Mouse (Mus musculus) embryo, embryonic 10.5 days (tissue): ENCODE results near the gene Tspyl3.
"Not testable (repeated sequence)": the region's sequence is repeated elsewhere in the genome, so short reads cannot be mapped to it uniquely, and the experiment has no call there.

Experiments
- DNase-seq: peaks from one replicate; pipeline ENCODE4 v3.0.0-alpha.2; 2015; ENCODE audit warnings: low spot score

Tspyl3 gene

GRCm38 (mm10) chr2:153224946-153225594, at the start of gene Tspyl3:
Tspyl3 (minus strand) TSS chr2:153225441.
- DNase-seq, result peak; percentile 73

- no peak for DNase-seq
These were observed 49.6 kb upstream of the Tspyl3 start for GRCm38 (mm10) chr2:153274919-153275247.

GRCm38 (mm10) chr2:153274200-153274918, 49.1 kb upstream of the Tspyl3 start:
- DNase-seq, result not testable (repeated sequence)

GRCm38 (mm10) chr2:153270231-153270915, 45.1 kb upstream of the Tspyl3 start:
- DNase-seq, result not testable (repeated sequence)

GRCm38 (mm10) chr2:153267331-153267730, 42.1 kb upstream of the Tspyl3 start:
- no peak for DNase-seq

- no peak for DNase-seq
These were observed 37.8 kb upstream of the Tspyl3 start for GRCm38 (mm10) chr2:153263053-153263452.

- no peak for DNase-seq
These were observed 34.8 kb upstream of the Tspyl3 start for GRCm38 (mm10) chr2:153259864-153260674.

- no peak for DNase-seq
These were observed 34.0 kb upstream of the Tspyl3 start for GRCm38 (mm10) chr2:153259030-153259863.

- DNase-seq, result no peak
These were observed 31.4 kb upstream of the Tspyl3 start for GRCm38 (mm10) chr2:153256604-153257003.

GRCm38 (mm10) chr2:153249751-153250150, 24.5 kb upstream of the Tspyl3 start:
- no peak for DNase-seq

GRCm38 (mm10) chr2:153242156-153242555, 16.9 kb upstream of the Tspyl3 start:
- DNase-seq, result no peak

GRCm38 (mm10) chr2:153241250-153242014, 16.2 kb upstream of the Tspyl3 start, which contains the start of the genes Plagl2 and Pofut1:
Plagl2 (minus strand) TSS chr2:153241426.
Pofut1 (plus strand) TSS chr2:153241533.
- peak; percentile 94 for DNase-seq

GRCm38 (mm10) chr2:153240701-153241235, 15.5 kb upstream of the Tspyl3 start:
- peak; percentile 38 for DNase-seq

GRCm38 (mm10) chr2:153239860-153240480, 14.7 kb upstream of the Tspyl3 start:
- DNase-seq, result peak; percentile 60

GRCm38 (mm10) chr2:153239021-153239859, 14.0 kb upstream of the Tspyl3 start:
- peak; percentile 12 for DNase-seq

GRCm38 (mm10) chr2:153238406-153238805, 13.2 kb upstream of the Tspyl3 start:
- DNase-seq, result no peak

- no peak for DNase-seq
These were observed 12.7 kb upstream of the Tspyl3 start for GRCm38 (mm10) chr2:153237891-153238290.

- no peak for DNase-seq
These were observed 12.0 kb upstream of the Tspyl3 start for GRCm38 (mm10) chr2:153237193-153237592.

- no peak for DNase-seq
These were observed 3.3 kb upstream of the Tspyl3 start for GRCm38 (mm10) chr2:153228523-153228922.
